Mouse (Mus musculus) lung, embryonic 15.5 days (tissue): ENCODE data around the gene Olfr212. TPM values are rescaled to one million over a fixed set of nuclear protein-coding genes. Genes with fewer than 3 reads are reported as not detected.
"Not testable (repeated sequence)": the region's sequence is repeated elsewhere in the genome, so short reads cannot be mapped to it uniquely, and the experiment has no call there.

Experiments
- ATAC-seq: fragments of 200-750 bp; cut with Nextera tagmentation; 2 replicates; pipeline ENCODE4 v1.8.0; 2017; ENCODE audit warnings: moderate number of reproducible peaks, borderline replicate concordance; ENCODE audit not compliant: low FRiP score, low TSS enrichment; ENCODE audit errors: extremely low read depth
- H3K27ac ChIP-seq: fragments of 300-500 bp; sonication (generic); 2 replicates; pipeline ENCODE4 v1.5.1; 2015; ENCODE audit warnings: moderate library complexity, mild to moderate bottlenecking, inconsistent platforms
- H3K27me3 ChIP-seq: fragments of 300-500 bp; sonication (generic); 2 replicates; pipeline ENCODE4 v1.6.1; 2015; ENCODE audit warnings: inconsistent platforms
- H3K36me3 ChIP-seq: fragments of 300-500 bp; sonication (generic); 2 replicates; pipeline ENCODE4 v1.6.1; 2015; ENCODE audit warnings: inconsistent platforms
- H3K4me1 ChIP-seq: fragments of 300-500 bp; sonication (generic); 2 replicates; pipeline ENCODE4 v1.6.1; 2015; ENCODE audit warnings: inconsistent platforms
- H3K4me2 ChIP-seq: fragments of 300-500 bp; sonication (generic); 2 replicates; pipeline ENCODE4 v1.6.1; 2015; ENCODE audit warnings: inconsistent platforms, mild to moderate bottlenecking, moderate library complexity
- H3K4me3 ChIP-seq: fragments of 300-500 bp; sonication (generic); 2 replicates; pipeline ENCODE4 v1.5.1; 2015; ENCODE audit warnings: mild to moderate bottlenecking, inconsistent platforms
- H3K9ac ChIP-seq: fragments of 300-500 bp; sonication (generic); 2 replicates; pipeline ENCODE4 v1.6.1; 2015; ENCODE audit warnings: inconsistent platforms
- H3K9me3 ChIP-seq: fragments of 300-500 bp; sonication (generic); 2 replicates; pipeline ENCODE4 v1.6.1; 2016; ENCODE audit warnings: inconsistent platforms
- WGBS: fragments of 180-500 bp; shearing (Covaris S2); methylation state at CpG from one replicate; pipeline ENCODE4 v1.1.7; 2015; 5-methylcytosine and 5-hydroxymethylcytosine counted together
- polyA plus RNA-seq: library from polyadenylated mRNA; unstranded; fragments of >200 nt; fragmentation: Nextera tagmentation; extraction: Ambion mirVana; gene quantifications from 2 replicates; pipeline ENCODE4 v1.2.1, GENCODE M21; 2015

Gene Olfr212
- not detected in 2 replicates for polyA plus RNA-seq

- not testable (repeated sequence) for H3K27me3 ChIP-seq, H3K4me2 ChIP-seq, H3K4me3 ChIP-seq, H3K4me1 ChIP-seq, ATAC-seq, H3K9me3 ChIP-seq, H3K9ac ChIP-seq, H3K36me3 ChIP-seq, H3K27ac ChIP-seq
- WGBS, result 90% methylated on average over 20 of the region's 20 CpGs
Observed at GRCm38 (mm10) chr6:116506302-116507003, at the start of gene Olfr212. Gene Olfr212 (plus strand): TSS chr6:116506516.

- Histone ChIP-seq H3K9me3 (no peaks in the 10 kb centered on the region), H3K27ac (no peak overlapping the region), H3K4me1 (peaks cover 3% of the 10 kb centered on the region; the same call in 1 of the 2 replicates), H3K27me3 (peaks cover 39% of the 10 kb centered on the region), H3K4me2 (no peak overlapping the region), H3K36me3 (no peaks in the 10 kb centered on the region), H3K4me3 (no peak overlapping the region), H3K9ac (no peak overlapping the region)
- no peak for ATAC-seq
- 62% methylated on average over 4 of the region's 4 CpGs for WGBS
Observed at GRCm38 (mm10) chr6:116458728-116459127, 47.6 kb upstream of the Olfr212 start.

- no peak for ATAC-seq
- 57% methylated on average over 2 of the region's 2 CpGs for WGBS
- Histone ChIP-seq H3K9me3 (no peaks in the 10 kb centered on the region), H3K4me2 (no peak overlapping the region), H3K9ac (no peak overlapping the region), H3K27me3 (peaks cover 39% of the 10 kb centered on the region), H3K4me1 (peaks cover 3% of the 10 kb centered on the region; the same call in 1 of the 2 replicates), H3K27ac (no peak overlapping the region), H3K4me3 (no peak overlapping the region), H3K36me3 (no peaks in the 10 kb centered on the region)
Observed at GRCm38 (mm10) chr6:116459232-116459631, 47.1 kb upstream of the Olfr212 start.

GRCm38 (mm10) chr6:116460544-116461283 is 45.6 kb upstream of the Olfr212 start, which contains the start of gene Alox5:
Gene Alox5 (minus strand): TSS chr6:116461178.
- Histone ChIP-seq H3K27me3 (peaks cover 39% of the 10 kb centered on the region), H3K4me3 (peak within 1 kb of the TSS; percentile 31), H3K27ac (no peak within 1 kb of the TSS), H3K4me1 (peaks cover 3% of the 10 kb centered on the region; the same call in 1 of the 2 replicates), H3K36me3 (no peaks in the 10 kb centered on the region), H3K4me2 (peak within 1 kb of the TSS; percentile 60), H3K9ac (0 out of 2 replicates have a peak within 1 kb of the TSS, but pooled peaks have one; percentile 16), H3K9me3 (no peaks in the 10 kb centered on the region)
- 2% methylated on average over 43 of the region's 43 CpGs for WGBS
- peak; percentile 39; the same call in 1 of the 2 replicates for ATAC-seq

- Histone ChIP-seq H3K9ac (no peak overlapping the region), H3K36me3 (no peaks in the 10 kb centered on the region), H3K4me2 (no peak overlapping the region), H3K27ac (no peak overlapping the region), H3K9me3 (no peaks in the 10 kb centered on the region), H3K4me3 (no peak overlapping the region), H3K27me3 (no peaks in the 10 kb centered on the region), H3K4me1 (no peaks in the 10 kb centered on the region)
- 21% methylated on average over 3 of the region's 3 CpGs for WGBS
- ATAC-seq, result no peak
Observed at GRCm38 (mm10) chr6:116468081-116468480, 38.2 kb upstream of the Olfr212 start.

GRCm38 (mm10) chr6:116485081-116485480 is 21.2 kb upstream of the Olfr212 start:
- no peak overlapping the region for H3K27ac ChIP-seq
- no peaks in the 10 kb centered on the region for H3K27me3 ChIP-seq
- no peaks in the 10 kb centered on the region for H3K4me1 ChIP-seq
- no peaks in the 10 kb centered on the region for H3K36me3 ChIP-seq
- no peaks in the 10 kb centered on the region for H3K9me3 ChIP-seq
- 54% methylated on average over 1 of the region's 1 CpGs for WGBS
- no peak for ATAC-seq
- no peak overlapping the region for H3K4me3 ChIP-seq
- H3K9ac ChIP-seq, result no peak overlapping the region
- H3K4me2 ChIP-seq, result no peak overlapping the region

GRCm38 (mm10) chr6:116486833-116487232 is 19.5 kb upstream of the Olfr212 start:
- Histone ChIP-seq H3K9ac (no peak overlapping the region), H3K36me3 (no peaks in the 10 kb centered on the region), H3K4me2 (no peak overlapping the region), H3K9me3 (no peaks in the 10 kb centered on the region), H3K4me1 (no peaks in the 10 kb centered on the region), H3K4me3 (no peak overlapping the region), H3K27me3 (no peaks in the 10 kb centered on the region), H3K27ac (no peak overlapping the region)
- ATAC-seq, result no peak
- WGBS, result 33% methylated on average over 1 of the region's 1 CpGs

- Histone ChIP-seq H3K4me1 (no peaks in the 10 kb centered on the region), H3K27me3 (no peaks in the 10 kb centered on the region), H3K9me3 (no peaks in the 10 kb centered on the region), H3K27ac (no peak within 1 kb of the TSS), H3K9ac (no peak within 1 kb of the TSS), H3K36me3 (no peaks in the 10 kb centered on the region), H3K4me3 (no peak within 1 kb of the TSS), H3K4me2 (no peak within 1 kb of the TSS)
- 69% methylated on average over 4 of the region's 4 CpGs for WGBS
- ATAC-seq, result no peak
Observed at GRCm38 (mm10) chr6:116488791-116489190, 17.5 kb upstream of the Olfr212 start, which contains the start of gene Olfr211. Gene Olfr211 (plus strand): TSS chr6:116489091.

- no peak overlapping the region for H3K9ac ChIP-seq
- no peak for ATAC-seq
- no peaks in the 10 kb centered on the region for H3K27me3 ChIP-seq
- H3K4me1 ChIP-seq, result no peaks in the 10 kb centered on the region
- H3K4me2 ChIP-seq, result no peak overlapping the region
- WGBS, result 83% methylated on average over 5 of the region's 5 CpGs
- no peaks in the 10 kb centered on the region for H3K9me3 ChIP-seq
- H3K4me3 ChIP-seq, result no peak overlapping the region
- H3K27ac ChIP-seq, result no peak overlapping the region
- no peaks in the 10 kb centered on the region for H3K36me3 ChIP-seq
Observed at GRCm38 (mm10) chr6:116493742-116494141, 12.6 kb upstream of the Olfr212 start.

- Histone ChIP-seq H3K9me3 (no peaks in the 10 kb centered on the region), H3K4me1 (no peaks in the 10 kb centered on the region), H3K27me3 (no peaks in the 10 kb centered on the region), H3K4me3 (no peak overlapping the region), H3K36me3 (no peaks in the 10 kb centered on the region), H3K9ac (no peak overlapping the region), H3K4me2 (no peak overlapping the region), H3K27ac (no peak overlapping the region)
- no peak for ATAC-seq
- WGBS, result 67% methylated on average over 1 of the region's 1 CpGs
Observed at GRCm38 (mm10) chr6:116495960-116496359, 10.4 kb upstream of the Olfr212 start.

- Histone ChIP-seq H3K27me3 (no peaks in the 10 kb centered on the region), H3K4me3 (no peak overlapping the region), H3K4me2 (no peak overlapping the region), H3K9ac (no peak overlapping the region), H3K27ac (no peak overlapping the region), H3K36me3 (no peaks in the 10 kb centered on the region), H3K9me3 (no peaks in the 10 kb centered on the region), H3K4me1 (no peaks in the 10 kb centered on the region)
- no peak for ATAC-seq
Observed at GRCm38 (mm10) chr6:116514832-116515231, 8.5 kb downstream of the Olfr212 start.

GRCm38 (mm10) chr6:116538156-116538555 is 31.8 kb downstream of the Olfr212 start, which contains the start of gene Olfr213:
Gene Olfr213 (plus strand): TSS chr6:116538456.
- no peak for ATAC-seq
- 63% methylated on average over 1 of the region's 1 CpGs for WGBS
- H3K27me3 ChIP-seq, result no peaks in the 10 kb centered on the region
- H3K27ac ChIP-seq, result no peak within 1 kb of the TSS
- H3K4me3 ChIP-seq, result no peak within 1 kb of the TSS
- no peaks in the 10 kb centered on the region for H3K4me1 ChIP-seq
- H3K9ac ChIP-seq, result no peak within 1 kb of the TSS
- no peaks in the 10 kb centered on the region for H3K36me3 ChIP-seq
- H3K9me3 ChIP-seq, result no peaks in the 10 kb centered on the region
- no peak within 1 kb of the TSS for H3K4me2 ChIP-seq
